Mouse (Mus musculus) neural tube, embryonic 11.5 days (tissue): ENCODE data around the gene Atp10b. TPM values are rescaled to one million over a fixed set of nuclear protein-coding genes. Genes with fewer than 3 reads are reported as not detected.

Source experiments
- ATAC-seq: fragments of 200-750 bp; cut with Nextera tagmentation; 2 replicates; pipeline ENCODE4 v1.8.0; 2017; ENCODE audit warnings: moderate number of reproducible peaks, mild to moderate bottlenecking, moderate TSS enrichment, moderate library complexity; ENCODE audit not compliant: insufficient read depth, low FRiP score, low TSS enrichment
- DNase-seq: peaks from one replicate; pipeline ENCODE4 v3.0.0-alpha.2; 2015; ENCODE audit warnings: low spot score
- H3K27ac ChIP-seq: fragments of 300-500 bp; sonication (generic); 2 replicates; pipeline ENCODE4 v1.5.1; 2014; ENCODE audit warnings: low read depth, mild to moderate bottlenecking, low read length
- H3K27me3 ChIP-seq: fragments of 300-500 bp; sonication (generic); 2 replicates; pipeline ENCODE4 v1.6.1; 2014; ENCODE audit warnings: mild to moderate bottlenecking, low read length, mixed read lengths; ENCODE audit not compliant: control insufficient read depth, insufficient read depth
- H3K36me3 ChIP-seq: fragments of 300-500 bp; sonication (generic); 2 replicates; pipeline ENCODE4 v1.6.1; 2014; ENCODE audit warnings: mild to moderate bottlenecking, low read length, moderate library complexity, mixed read lengths; ENCODE audit not compliant: control insufficient read depth, insufficient read depth
- H3K4me1 ChIP-seq: fragments of 300-500 bp; sonication (generic); 2 replicates; pipeline ENCODE4 v1.6.1; 2014; ENCODE audit warnings: low read length, mixed read lengths; ENCODE audit not compliant: control insufficient read depth, insufficient read depth
- H3K4me2 ChIP-seq: fragments of 300-500 bp; sonication (generic); 2 replicates; pipeline ENCODE4 v1.6.1; 2014; ENCODE audit warnings: low read depth, mild to moderate bottlenecking, moderate library complexity
- H3K4me3 ChIP-seq: fragments of 300-500 bp; sonication (generic); 2 replicates; pipeline ENCODE4 v1.5.1; 2014; ENCODE audit warnings: low read depth, low read length
- H3K9ac ChIP-seq: fragments of 300-500 bp; sonication (generic); 2 replicates; pipeline ENCODE4 v1.6.1; 2014; ENCODE audit warnings: mild to moderate bottlenecking, low read length
- H3K9me3 ChIP-seq: fragments of 300-500 bp; sonication (generic); 2 replicates; pipeline ENCODE4 v1.6.1; 2016; ENCODE audit warnings: low read length; ENCODE audit not compliant: control insufficient read depth
- WGBS: fragments of 180-500 bp; shearing (Covaris S2); extraction: QIAGEN DNeasy Blood & Tissue Kit; methylation state at CpG from one replicate; pipeline ENCODE4 v1.1.7; 2014; 5-methylcytosine and 5-hydroxymethylcytosine counted together
- polyA plus RNA-seq: library from polyadenylated mRNA; unstranded; fragments of >200 nt; fragmentation: Nextera tagmentation; extraction: Ambion mirVana; gene quantifications from 2 replicates; pipeline ENCODE4 v1.2.1, GENCODE M21; 2014

Atp10b gene
- polyA plus RNA-seq, 1 experiment from 2014 or later: 0.68 TPM

- no peak for ATAC-seq
- DNase-seq: no peak
Observed at GRCm38 (mm10) chr11:43183457-43183856, 33.8 kb downstream of the Atp10b start.

GRCm38 (mm10) chr11:43186291-43186690, 36.6 kb downstream of the Atp10b start:
- Histone ChIP-seq H3K27ac (no peak overlapping the region), H3K4me1 (no peaks in the 10 kb centered on the region), H3K4me2 (no peak overlapping the region), H3K27me3 (no peaks in the 10 kb centered on the region), H3K9ac (no peak overlapping the region), H3K36me3 (no peaks in the 10 kb centered on the region), H3K9me3 (no peaks in the 10 kb centered on the region), H3K4me3 (no peak overlapping the region)
- no peak for DNase-seq
- ATAC-seq: no peak
- WGBS: 70% methylated on average over 6 of the region's 6 CpGs

More at GRCm38 (mm10) chr11:43183457-43183856, 33.8 kb downstream of the Atp10b start:
- 82% methylated on average over 4 of the region's 4 CpGs for WGBS
- Histone ChIP-seq H3K4me2 (no peak overlapping the region), H3K9ac (no peak overlapping the region), H3K4me3 (no peak overlapping the region), H3K27me3 (no peaks in the 10 kb centered on the region), H3K9me3 (no peaks in the 10 kb centered on the region), H3K27ac (no peak overlapping the region), H3K36me3 (no peaks in the 10 kb centered on the region), H3K4me1 (no peaks in the 10 kb centered on the region)

GRCm38 (mm10) chr11:43189817-43190593, 40.3 kb downstream of the Atp10b start:
- H3K27ac ChIP-seq: no peak overlapping the region
- ATAC-seq: no peak
- no peaks in the 10 kb centered on the region for H3K27me3 ChIP-seq
- no peaks in the 10 kb centered on the region for H3K4me1 ChIP-seq
- no peaks in the 10 kb centered on the region for H3K36me3 ChIP-seq
- DNase-seq: no peak
- no peak overlapping the region for H3K9ac ChIP-seq
- no peak overlapping the region for H3K4me3 ChIP-seq
- H3K9me3 ChIP-seq: no peaks in the 10 kb centered on the region
- 91% methylated on average over 3 of the region's 3 CpGs for WGBS
- H3K4me2 ChIP-seq: no peak overlapping the region

GRCm38 (mm10) chr11:43198811-43199210, 49.1 kb downstream of the Atp10b start:
- no peak for ATAC-seq
- no peak for DNase-seq
- H3K4me1 ChIP-seq: no peaks in the 10 kb centered on the region
- WGBS: 72% methylated on average over 2 of the region's 2 CpGs
- H3K36me3 ChIP-seq: no peaks in the 10 kb centered on the region
- H3K27ac ChIP-seq: no peak overlapping the region
- no peak overlapping the region for H3K4me3 ChIP-seq
- H3K4me2 ChIP-seq: no peak overlapping the region
- no peaks in the 10 kb centered on the region for H3K9me3 ChIP-seq
- H3K27me3 ChIP-seq: no peaks in the 10 kb centered on the region
- H3K9ac ChIP-seq: no peak overlapping the region

GRCm38 (mm10) chr11:43199358-43199757, 49.7 kb downstream of the Atp10b start:
- DNase-seq (no peak), ATAC-seq (no peak)
- no peaks in the 10 kb centered on the region for H3K9me3 ChIP-seq
- H3K9ac ChIP-seq: no peak overlapping the region
- H3K27ac ChIP-seq: no peak overlapping the region
- no peak overlapping the region for H3K4me2 ChIP-seq
- no peak overlapping the region for H3K4me3 ChIP-seq
- H3K36me3 ChIP-seq: no peaks in the 10 kb centered on the region
- H3K27me3 ChIP-seq: no peaks in the 10 kb centered on the region
- no peaks in the 10 kb centered on the region for H3K4me1 ChIP-seq

- WGBS: 99% methylated on average over 2 of the region's 2 CpGs
- Histone ChIP-seq H3K9me3 (no peaks in the 10 kb centered on the region), H3K4me2 (no peak overlapping the region), H3K27me3 (no peaks in the 10 kb centered on the region), H3K4me1 (no peaks in the 10 kb centered on the region), H3K36me3 (no peaks in the 10 kb centered on the region), H3K27ac (no peak overlapping the region), H3K9ac (no peak overlapping the region), H3K4me3 (no peak overlapping the region)
- DNase-seq (no peak), ATAC-seq (no peak)
Observed at GRCm38 (mm10) chr11:43200089-43200488, 50.4 kb downstream of the Atp10b start.

GRCm38 (mm10) chr11:43203580-43203979, 53.9 kb downstream of the Atp10b start:
- Histone ChIP-seq H3K27ac (no peak overlapping the region), H3K36me3 (no peaks in the 10 kb centered on the region), H3K27me3 (no peaks in the 10 kb centered on the region), H3K9ac (no peak overlapping the region), H3K9me3 (no peaks in the 10 kb centered on the region), H3K4me2 (no peak overlapping the region), H3K4me1 (no peaks in the 10 kb centered on the region), H3K4me3 (no peak overlapping the region)
- ATAC-seq: no peak
- no peak for DNase-seq
- 84% methylated on average over 3 of the region's 3 CpGs for WGBS

GRCm38 (mm10) chr11:43213134-43213533, 63.5 kb downstream of the Atp10b start:
- Histone ChIP-seq H3K4me3 (no peak overlapping the region), H3K9ac (no peak overlapping the region), H3K27me3 (no peaks in the 10 kb centered on the region), H3K4me2 (no peak overlapping the region), H3K9me3 (no peaks in the 10 kb centered on the region), H3K27ac (no peak overlapping the region), H3K36me3 (no peaks in the 10 kb centered on the region), H3K4me1 (no peaks in the 10 kb centered on the region)
- WGBS: 51% methylated on average over 1 of the region's 1 CpGs
- ATAC-seq (no peak), DNase-seq (no peak)

GRCm38 (mm10) chr11:43213740-43214139, 64.1 kb downstream of the Atp10b start:
- ATAC-seq (no peak), DNase-seq (no peak)
- 82% methylated on average over 1 of the region's 1 CpGs for WGBS
- Histone ChIP-seq H3K9me3 (no peaks in the 10 kb centered on the region), H3K4me2 (no peak overlapping the region), H3K9ac (no peak overlapping the region), H3K27ac (no peak overlapping the region), H3K27me3 (no peaks in the 10 kb centered on the region), H3K4me1 (no peaks in the 10 kb centered on the region), H3K4me3 (no peak overlapping the region), H3K36me3 (no peaks in the 10 kb centered on the region)
